In the genomic region with DNA sequence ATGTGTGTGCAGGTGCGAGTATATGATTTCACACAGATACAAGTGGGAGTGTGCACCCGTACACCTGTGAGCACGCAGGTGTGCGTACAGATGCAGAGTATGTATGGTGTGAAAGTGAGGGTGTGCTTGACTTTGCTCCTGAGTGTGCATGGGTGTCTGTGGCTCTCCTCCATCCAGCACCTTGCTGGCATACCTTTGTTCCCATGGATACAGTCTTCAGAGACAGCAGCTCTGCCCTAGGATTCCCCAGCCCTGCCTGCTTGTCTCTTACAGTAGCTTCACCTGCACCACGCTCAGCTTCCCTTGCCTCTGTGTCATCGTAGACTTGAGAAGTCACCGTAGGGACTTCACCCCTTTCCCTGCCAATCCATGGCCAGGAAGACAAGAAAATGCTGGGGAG, we compare ENCODE assay signal across 29 mouse cellular contexts. TPM values are rescaled to one million over a fixed set of nuclear protein-coding genes. Genes with fewer than 3 reads are reported as not detected.
DNase-seq lines count a peak whose midpoint lies in the region; ATAC-seq and TF ChIP-seq lines count a peak whose summit lies in the region.
"Had no signal": no experiment of that assay in that cellular context is flagged by ENCODE, and none has a peak within 500 bp of the region (broad histone marks: within the 10 kb centered on the region; RNA-seq: fewer than 3 reads in every experiment).

No protein-coding gene starts in this region.

- no peak overlapping the region for H3K9ac ChIP-seq in heart, embryonic 12.5 days
- H3K9ac ChIP-seq in hindbrain, postnatal 0 days (replicated peaks; ENCODE audit: low read length): no peak overlapping the region
- H3K9ac ChIP-seq in hindbrain, embryonic 11.5 days (ENCODE audit: low read depth, low read length): no peak overlapping the region
- H3K9ac ChIP-seq in midbrain, postnatal 0 days (replicated peaks; ENCODE audit: low read length, poor library complexity, severe bottlenecking): no peak overlapping the region
- H3K9ac ChIP-seq in midbrain, embryonic 14.5 days (replicated peaks; ENCODE audit: low read length): no peak overlapping the region
- H3K9ac ChIP-seq: embryonic facial prominence, embryonic 12.5 days; embryonic facial prominence, embryonic 15.5 days; heart, embryonic 15.5 days; intestine, embryonic 15.5 days had no signal

- no peak overlapping the region for H3K4me3 ChIP-seq in heart, embryonic 12.5 days
- H3K4me3 ChIP-seq in hindbrain, postnatal 0 days (ENCODE audit: low read length): no peak overlapping the region
- H3K4me3 ChIP-seq in hindbrain, embryonic 11.5 days (ENCODE audit: low read depth, low read length): no peak overlapping the region
- H3K4me3 ChIP-seq in midbrain, postnatal 0 days (ENCODE audit: low read depth, low read length): no peak overlapping the region
- H3K4me3 ChIP-seq in midbrain, embryonic 14.5 days (replicated peaks; ENCODE audit: low read depth, low read length): no peak overlapping the region
- H3K4me3 ChIP-seq: embryonic facial prominence, embryonic 12.5 days; embryonic facial prominence, embryonic 15.5 days; heart, embryonic 15.5 days; hindbrain, embryonic 10.5 days; intestine, embryonic 15.5 days had no signal

- WGBS in heart, embryonic 12.5 days: 84% methylated on average over 7 of the region's 7 CpGs
- WGBS in hindbrain, postnatal 0 days: 91% methylated on average over 7 of the region's 7 CpGs
- WGBS in hindbrain, embryonic 11.5 days: 92% methylated on average over 7 of the region's 7 CpGs
- 89% methylated on average over 7 of the region's 7 CpGs for WGBS in midbrain, postnatal 0 days
- 92% methylated on average over 7 of the region's 7 CpGs for WGBS in midbrain, embryonic 14.5 days

- H3K27ac ChIP-seq in heart, embryonic 12.5 days (ENCODE audit: poor library complexity, severe bottlenecking): no peak overlapping the region
- H3K27ac ChIP-seq in hindbrain, postnatal 0 days: no peak overlapping the region
- no peak overlapping the region for H3K27ac ChIP-seq in hindbrain, embryonic 11.5 days (ENCODE audit: low read depth, low read length)
- peak overlapping the region; percentile 38; the same call in 1 of the 2 replicates for H3K27ac ChIP-seq in midbrain, postnatal 0 days (ENCODE audit: low read depth, low read length)
- H3K27ac ChIP-seq in midbrain, embryonic 14.5 days (replicated peaks; ENCODE audit: low read depth, low read length): no peak overlapping the region
- H3K27ac ChIP-seq: embryonic facial prominence, embryonic 12.5 days; embryonic facial prominence, embryonic 15.5 days; heart, embryonic 15.5 days; hindbrain, embryonic 10.5 days; intestine, embryonic 15.5 days had no signal

- H3K4me2 ChIP-seq in heart, embryonic 12.5 days: no peak overlapping the region
- H3K4me2 ChIP-seq in hindbrain, postnatal 0 days (ENCODE audit: low read depth, low read length): no peak overlapping the region
- H3K4me2 ChIP-seq in hindbrain, embryonic 11.5 days (replicated peaks; ENCODE audit: low read depth, low read length): no peak overlapping the region
- no peak overlapping the region for H3K4me2 ChIP-seq in midbrain, postnatal 0 days (ENCODE audit: low read depth, low read length, poor library complexity, severe bottlenecking)
- H3K4me2 ChIP-seq in midbrain, embryonic 14.5 days (ENCODE audit: low read length): no peak overlapping the region
- H3K4me2 ChIP-seq: embryonic facial prominence, embryonic 12.5 days; embryonic facial prominence, embryonic 15.5 days; heart, embryonic 11.5 days; heart, embryonic 15.5 days; intestine, embryonic 15.5 days had no signal

- no peaks in the 10 kb centered on the region for H3K9me3 ChIP-seq in heart, embryonic 12.5 days (replicated peaks)
- H3K9me3 ChIP-seq in hindbrain, postnatal 0 days (ENCODE audit: low read length): no peaks in the 10 kb centered on the region
- no peaks in the 10 kb centered on the region for H3K9me3 ChIP-seq in hindbrain, embryonic 11.5 days (ENCODE audit: control insufficient read depth, low read length)
- no peaks in the 10 kb centered on the region for H3K9me3 ChIP-seq in midbrain, postnatal 0 days (ENCODE audit: low read length)
- H3K9me3 ChIP-seq in midbrain, embryonic 14.5 days (ENCODE audit: control insufficient read depth, low read length): no peaks in the 10 kb centered on the region
- H3K9me3 ChIP-seq: embryonic facial prominence, embryonic 12.5 days; embryonic facial prominence, embryonic 15.5 days; heart, embryonic 15.5 days; hindbrain, embryonic 10.5 days; intestine, embryonic 15.5 days had no signal

- no peak for ATAC-seq in heart, embryonic 12.5 days (ENCODE audit: insufficient number of reproducible peaks, low FRiP score)
- peak; percentile 63; the same call in 1 of the 2 replicates for ATAC-seq in hindbrain, postnatal 0 days
- no peak for ATAC-seq in hindbrain, embryonic 11.5 days (ENCODE audit: low FRiP score)
- ATAC-seq in midbrain, postnatal 0 days (ENCODE audit: low FRiP score): peak; percentile 50; the same call in 1 of the 2 replicates
- no peak for ATAC-seq in midbrain, embryonic 14.5 days (ENCODE audit: low FRiP score, low TSS enrichment)
- ATAC-seq: forebrain, embryonic 14.5 days; intestine, embryonic 15.5 days; Patski had no signal

- H3K4me1 ChIP-seq in heart, embryonic 12.5 days (replicated peaks): no peaks in the 10 kb centered on the region
- peaks cover 5% of the 10 kb centered on the region; the same call in 1 of the 2 replicates for H3K4me1 ChIP-seq in hindbrain, postnatal 0 days (ENCODE audit: insufficient read depth, low read length)
- no peaks in the 10 kb centered on the region for H3K4me1 ChIP-seq in hindbrain, embryonic 11.5 days (replicated peaks; ENCODE audit: control insufficient read depth, insufficient read depth, low read length)
- H3K4me1 ChIP-seq in midbrain, postnatal 0 days (ENCODE audit: insufficient read depth, low read length): no peaks in the 10 kb centered on the region
- no peaks in the 10 kb centered on the region for H3K4me1 ChIP-seq in midbrain, embryonic 14.5 days (ENCODE audit: control insufficient read depth, insufficient read depth, low read length)
- H3K4me1 ChIP-seq: embryonic facial prominence, embryonic 12.5 days; embryonic facial prominence, embryonic 15.5 days; heart, embryonic 15.5 days; intestine, embryonic 15.5 days had no signal

- TF ChIP-seq CTCF in hindbrain, postnatal 0 days (IDR thresholded peaks at IDR 0.05; ENCODE audit: low read depth): no peak
- TF ChIP-seq CTCF in midbrain, postnatal 0 days (IDR thresholded peaks at IDR 0.05): no peak

- peaks cover 67% of the 10 kb centered on the region for H3K27me3 ChIP-seq in heart, embryonic 12.5 days (replicated peaks)
- H3K27me3 ChIP-seq in hindbrain, postnatal 0 days (ENCODE audit: insufficient read depth, low read length): no peaks in the 10 kb centered on the region
- H3K27me3 ChIP-seq in hindbrain, embryonic 11.5 days (ENCODE audit: control insufficient read depth, insufficient read depth, low read length): no peaks in the 10 kb centered on the region
- no peaks in the 10 kb centered on the region for H3K27me3 ChIP-seq in midbrain, postnatal 0 days (ENCODE audit: insufficient read depth, low read length)
- no peaks in the 10 kb centered on the region for H3K27me3 ChIP-seq in midbrain, embryonic 14.5 days (ENCODE audit: control insufficient read depth, insufficient read depth, low read length)
- H3K27me3 ChIP-seq: embryonic facial prominence, embryonic 12.5 days; intestine, embryonic 15.5 days had no signal

- no peaks in the 10 kb centered on the region for H3K36me3 ChIP-seq in heart, embryonic 12.5 days
- no peaks in the 10 kb centered on the region for H3K36me3 ChIP-seq in hindbrain, postnatal 0 days (ENCODE audit: insufficient read depth, low read length)
- H3K36me3 ChIP-seq in hindbrain, embryonic 11.5 days (ENCODE audit: control insufficient read depth, insufficient read depth, low read length): no peaks in the 10 kb centered on the region
- H3K36me3 ChIP-seq in midbrain, postnatal 0 days (ENCODE audit: insufficient read depth, low read length): no peaks in the 10 kb centered on the region
- H3K36me3 ChIP-seq in midbrain, embryonic 14.5 days (ENCODE audit: control insufficient read depth, insufficient read depth, low read length): no peaks in the 10 kb centered on the region
- H3K36me3 ChIP-seq: embryonic facial prominence, embryonic 12.5 days; embryonic facial prominence, embryonic 15.5 days; G1E; heart, embryonic 15.5 days; hindbrain, embryonic 10.5 days; intestine, embryonic 15.5 days had no signal

- DNase-seq in heart, adult 11 months: peak; percentile 83
- no peak for DNase-seq in hindbrain, postnatal 0 days (ENCODE audit: low spot score)
- no peak for DNase-seq in hindbrain, embryonic 11.5 days (ENCODE audit: low spot score)
- DNase-seq in midbrain, postnatal 0 days (ENCODE audit: low spot score): peak; percentile 14
- no peak for DNase-seq in midbrain, embryonic 14.5 days
- DNase-seq: adrenal gland, postnatal 10 days; adrenal gland, postnatal 36 days; B cell, adult 2 months; cerebellum, adult 11 months; cerebellum, adult 2 months; cerebellum, adult 9-11 months; cerebellum, postnatal 25 days; gastrocnemius, postnatal 10 days; gastrocnemius, postnatal 36 days; heart, postnatal 10 days; heart, postnatal 36 days; kidney, adult 11 months had no signal

RNA-seq across cellular contexts. Expression of a gene that starts 51.2 kb away (rescaled TPM):
- polyA plus RNA-seq in heart, embryonic 12.5 days (2016; fragmentation: Nextera tagmentation; extraction: Ambion mirVana): 30.7 and 31.4 TPM in 2 replicates
- total RNA-seq in hindbrain, postnatal 0 days (2014; rRNA removed): 5.9 and 10.4 TPM in 2 replicates
- polyA plus RNA-seq in hindbrain, postnatal 0 days (2015; fragmentation: Nextera tagmentation; extraction: Ambion mirVana): 6.3 and 8.6 TPM in 2 replicates
- polyA plus RNA-seq in hindbrain, embryonic 11.5 days (2014; fragmentation: Nextera tagmentation; extraction: Ambion mirVana): 14.5 and 19.4 TPM in 2 replicates
- total RNA-seq in midbrain, postnatal 0 days (2014; rRNA removed): 4.5 and 5.3 TPM in 2 replicates
- 5.2 TPM in 2 replicates for polyA plus RNA-seq in midbrain, postnatal 0 days (2015; fragmentation: Nextera tagmentation; extraction: Ambion mirVana)
- polyA plus RNA-seq in midbrain, embryonic 14.5 days (2014; fragmentation: Nextera tagmentation; extraction: Ambion mirVana): 0.57 and 0.92 TPM in 2 replicates
- total RNA-seq: common myeloid progenitor, adult 5-6 weeks; granulocyte monocyte progenitor cell, adult 5-6 weeks had no signal
- polyA plus RNA-seq: G1E had no signal

Comparison
In these comparisons a context has a peak if more than half of its experiments do, and no peak if none do; other contexts are left out.
1. DNase-seq: peak in heart, adult 11 months (single experiment) and midbrain, postnatal 0 days (single experiment); none in hindbrain, postnatal 0 days (single experiment), hindbrain, embryonic 11.5 days (single experiment) and midbrain, embryonic 14.5 days (single experiment).
2. ATAC-seq: peak in hindbrain, postnatal 0 days (single experiment) and midbrain, postnatal 0 days (single experiment); none in heart, embryonic 12.5 days (single experiment), hindbrain, embryonic 11.5 days (single experiment) and midbrain, embryonic 14.5 days (single experiment).